Mouse (Mus musculus) left cerebral cortex, adult 8-10 months (tissue): Measurements from ENCODE around the gene Mst1. TPM values are rescaled to one million over a fixed set of nuclear protein-coding genes. Genes with fewer than 3 reads are reported as not detected.
A peak's percentile ranks its signal among the peaks of the same experiment; 100 is the strongest.

Experiments used
- DNase-seq, 2 experiments: peaks; one replicate each; pipeline ENCODE4 v3.0.0; 2022; ENCODE audit warnings: low spot score in 2 of 2
- total RNA-seq, 4 experiments: library from RNA; stranded (reverse); gene quantifications; 2 replicates each; pipeline ENCODE4 v1.2.4; 2022

The Mst1 gene
- total RNA-seq, 4 experiments from 2014 or later: not detected

- DNase-seq: no peak
Measured at GRCm38 (mm10) chr9:108095518-108095917, 15.3 kb downstream of the Mst1 start.

GRCm38 (mm10) chr9:108095949-108096712, 15.9 kb downstream of the Mst1 start:
- no peak for DNase-seq

GRCm38 (mm10) chr9:108099619-108100018, 19.4 kb downstream of the Mst1 start:
- DNase-seq: no peak

GRCm38 (mm10) chr9:108104766-108105548, 24.7 kb downstream of the Mst1 start:
- DNase-seq: no peak

GRCm38 (mm10) chr9:108105549-108105863, 25.3 kb downstream of the Mst1 start:
- no peak for DNase-seq

GRCm38 (mm10) chr9:108106090-108106489, 25.9 kb downstream of the Mst1 start:
- no peak for DNase-seq

GRCm38 (mm10) chr9:108107867-108108266, 27.6 kb downstream of the Mst1 start:
- no peak for DNase-seq

GRCm38 (mm10) chr9:108110160-108110559, 29.9 kb downstream of the Mst1 start:
- no peak for DNase-seq

GRCm38 (mm10) chr9:108111101-108111592, 30.9 kb downstream of the Mst1 start:
- DNase-seq: no peak

- DNase-seq: no peak
Measured at GRCm38 (mm10) chr9:108111593-108112121, 31.4 kb downstream of the Mst1 start.

GRCm38 (mm10) chr9:108112719-108113340, 32.6 kb downstream of the Mst1 start:
- DNase-seq: no peak

GRCm38 (mm10) chr9:108115290-108116077, 35.2 kb downstream of the Mst1 start:
- peak in 1 of 2 experiments; percentile 77 for DNase-seq

GRCm38 (mm10) chr9:108117143-108117542, 36.9 kb downstream of the Mst1 start:
- DNase-seq: no peak

GRCm38 (mm10) chr9:108119891-108120411, 39.7 kb downstream of the Mst1 start:
- no peak for DNase-seq

- no peak for DNase-seq
Measured at GRCm38 (mm10) chr9:108120671-108121070, 40.4 kb downstream of the Mst1 start.

- no peak for DNase-seq
Measured at GRCm38 (mm10) chr9:108121170-108121969, 41.1 kb downstream of the Mst1 start.

- DNase-seq: no peak
Measured at GRCm38 (mm10) chr9:108123916-108124315, 43.7 kb downstream of the Mst1 start.

- no peak for DNase-seq
Measured at GRCm38 (mm10) chr9:108125731-108126130, 45.5 kb downstream of the Mst1 start.

- DNase-seq: no peak
Measured at GRCm38 (mm10) chr9:108126436-108127180, 46.4 kb downstream of the Mst1 start.
